Mouse (Mus musculus) NIH3T3 (cell line): ENCODE results near the gene Ube2dnl2.

ENCODE experiments used
- DNase-seq: peaks from one replicate; pipeline ENCODE4 v3.0.0-alpha.2; 2012; ENCODE audit warnings: low read depth

Gene Ube2dnl2

DNA sequence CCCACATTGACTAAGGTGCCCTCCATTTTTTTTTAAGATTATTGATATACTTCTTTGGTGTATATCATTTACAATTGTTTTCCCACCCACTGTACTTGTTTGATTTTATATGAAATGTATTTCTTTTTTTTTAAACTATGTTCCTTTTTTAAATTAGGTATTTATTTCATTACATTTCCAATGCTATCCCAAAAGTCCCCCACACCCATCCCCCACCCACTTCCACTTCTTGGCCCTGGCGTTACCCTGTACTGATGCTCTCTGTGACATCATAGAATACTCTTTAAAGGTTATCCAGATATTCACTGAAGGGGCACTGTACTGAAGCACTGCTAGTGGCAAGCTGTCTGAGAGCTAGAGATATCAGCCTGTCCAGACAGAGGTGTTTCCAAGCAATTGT lies at the start of gene Ube2dnl2:
Gene Ube2dnl2, plus strand, starts transcription at position 301 of the 400 bp plus-strand sequence.
- no peak for DNase-seq

DNA sequence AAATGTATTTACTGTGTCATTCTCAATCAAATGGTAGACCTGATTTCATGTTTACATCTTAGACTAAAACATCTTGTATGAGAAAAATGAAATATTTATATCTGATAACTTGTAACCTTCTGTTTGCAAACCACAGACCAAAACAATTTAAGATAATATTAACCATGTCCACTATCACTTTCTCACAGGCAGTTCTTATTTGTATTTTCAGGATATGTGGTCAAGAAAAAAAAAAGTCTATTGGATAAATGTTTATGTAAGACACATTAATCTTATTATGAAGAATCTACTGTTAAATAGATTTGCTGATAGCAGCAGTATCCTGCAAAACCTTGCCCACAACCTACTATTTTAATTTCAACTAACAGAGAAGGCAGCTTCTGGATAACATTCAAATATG lies 11.9 kb upstream of the Ube2dnl2 start:
- DNase-seq = no peak

- DNase-seq = no peak
Measured at GRCm38 (mm10) chrX:114897506-114897905, 9.9 kb upstream of the Ube2dnl2 start.

DNA sequence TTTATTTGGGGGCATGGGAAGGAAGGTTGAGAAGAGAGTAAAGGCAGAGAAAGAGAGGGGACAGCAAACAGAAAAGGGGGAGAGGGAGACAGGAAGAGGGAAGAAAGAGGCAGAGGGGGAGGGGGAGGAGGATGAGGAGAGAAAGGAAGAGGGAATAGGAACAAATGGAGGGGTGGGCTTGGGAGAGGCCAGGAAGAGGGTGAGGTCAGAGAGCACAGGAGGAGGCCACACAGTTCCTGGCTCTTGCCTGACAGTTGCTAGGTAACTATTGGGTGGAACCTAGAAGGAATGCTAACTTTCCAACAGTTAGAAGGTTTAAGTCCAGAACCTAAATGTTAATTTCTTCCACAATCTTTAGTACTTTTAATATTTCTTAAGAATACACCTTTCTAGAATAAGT lies 4.0 kb upstream of the Ube2dnl2 start:
- no peak for DNase-seq

- no peak for DNase-seq
Measured at GRCm38 (mm10) chrX:114904712-114905111, 2.7 kb upstream of the Ube2dnl2 start, which contains the start of gene Ube2dnl1. Ube2dnl1 (plus strand) TSS chrX:114905012.

- no peak for DNase-seq
Measured at GRCm38 (mm10) chrX:114955066-114955465, 47.7 kb downstream of the Ube2dnl2 start.
